Mouse (Mus musculus) gastrocnemius, postnatal 14 days (tissue): ENCODE measurements around the gene Nrde2. TPM values are rescaled to one million over a fixed set of nuclear protein-coding genes. Genes with fewer than 3 reads are reported as not detected.

Experiments used
- DNase-seq: peaks from one replicate; pipeline ENCODE4 v3.0.0; 2021; ENCODE audit warnings: mixed read lengths
- intact Hi-C: fragments of 180-260 bp; cut with DNase I; formaldehyde crosslinking; loops from one replicate; pipeline ENCODE4 v1.15.1; 2025; ENCODE audit warnings: low total_unique reads
- total RNA-seq, 2 experiments: library from RNA; stranded (reverse); gene quantifications; 2 replicates each; pipeline ENCODE4 v1.2.3; 2021

The Nrde2 gene
- total RNA-seq, 2 experiments from 2014 or later, result 7.7 to 9.7 TPM

GRCm38 (mm10) chr12:100128961-100129360, 30.5 kb downstream of the Nrde2 start:
- DNase-seq, result no peak
- intact Hi-C loops, result no loop called here

- intact Hi-C loops, result no loop called here
Observed at GRCm38 (mm10) chr12:100128522-100128921, 30.9 kb downstream of the Nrde2 start.

GRCm38 (mm10) chr12:100127866-100128480, 31.5 kb downstream of the Nrde2 start:
- intact Hi-C loops, result no loop called here
- no peak for DNase-seq

More at GRCm38 (mm10) chr12:100128522-100128921, 30.9 kb downstream of the Nrde2 start:
- no peak for DNase-seq

GRCm38 (mm10) chr12:100126968-100127865, 32.2 kb downstream of the Nrde2 start:
- intact Hi-C loops, result no loop called here
- DNase-seq, result no peak

GRCm38 (mm10) chr12:100124913-100125798, 34.3 kb downstream of the Nrde2 start:
- DNase-seq, result no peak
- intact Hi-C loops, result no loop called here

- intact Hi-C loops, result no loop called here
- no peak for DNase-seq
Observed at GRCm38 (mm10) chr12:100123476-100123875, 36.0 kb downstream of the Nrde2 start.

GRCm38 (mm10) chr12:100122921-100123381, 36.5 kb downstream of the Nrde2 start:
- peak; percentile 77 for DNase-seq

GRCm38 (mm10) chr12:100115982-100116381, 43.5 kb downstream of the Nrde2 start:
- intact Hi-C loops, result no loop called here
- DNase-seq, result peak; percentile 40

More at GRCm38 (mm10) chr12:100122921-100123381, 36.5 kb downstream of the Nrde2 start:
- intact Hi-C loops, result no loop called here

- DNase-seq, result peak; percentile 79
- intact Hi-C loops, result loop anchor here (5.0 kb wide), 2 partner anchors 158 to 1023 kb away; no protein-coding TSS in a partner anchor
Observed at GRCm38 (mm10) chr12:100109986-100110696, 49.3 kb downstream of the Nrde2 start, which contains the start of gene Psmc1. Psmc1 (plus strand) TSS chr12:100110154.

- no peak for DNase-seq
- intact Hi-C loops, result loop anchor here (5.0 kb wide), 2 partner anchors 155 to 1020 kb away; no protein-coding TSS in a partner anchor
Observed at GRCm38 (mm10) chr12:100107436-100107835, 52.0 kb downstream of the Nrde2 start.

- peak; percentile 68 for DNase-seq
- intact Hi-C loops, result loop anchor here (5.0 kb wide), 2 partner anchors 154 to 1019 kb away; no protein-coding TSS in a partner anchor
Observed at GRCm38 (mm10) chr12:100106275-100106895, 53.1 kb downstream of the Nrde2 start.

GRCm38 (mm10) chr12:100104530-100104929, 54.9 kb downstream of the Nrde2 start:
- intact Hi-C loops, result loop anchor here (5.0 kb wide), 1 partner anchor 202 kb away; no protein-coding TSS in a partner anchor
- DNase-seq, result no peak

GRCm38 (mm10) chr12:100101651-100102050, 57.8 kb downstream of the Nrde2 start:
- intact Hi-C loops, result loop anchor here (5.0 kb wide), 1 partner anchor 199 kb away; no protein-coding TSS in a partner anchor
- DNase-seq, result no peak

GRCm38 (mm10) chr12:100100707-100101030, 58.8 kb downstream of the Nrde2 start:
- intact Hi-C loops, result loop anchor here (5.0 kb wide), 1 partner anchor 198 kb away; no protein-coding TSS in a partner anchor
- no peak for DNase-seq

- DNase-seq, result peak; percentile 29
- intact Hi-C loops, result loop anchor here (5.0 kb wide), 1 partner anchor 198 kb away; no protein-coding TSS in a partner anchor
Observed at GRCm38 (mm10) chr12:100099971-100100706, 59.3 kb downstream of the Nrde2 start.

GRCm38 (mm10) chr12:100093046-100093445, 66.4 kb downstream of the Nrde2 start:
- intact Hi-C loops, result no loop called here
- DNase-seq, result no peak

GRCm38 (mm10) chr12:100090750-100091149, 68.7 kb downstream of the Nrde2 start:
- DNase-seq, result no peak
- intact Hi-C loops, result no loop called here
